Mouse (Mus musculus) neural tube, embryonic 11.5 days (tissue): ENCODE data around the gene Adam22. TPM values are rescaled to one million over a fixed set of nuclear protein-coding genes. Genes with fewer than 3 reads are reported as not detected.

Experiments used
- ATAC-seq: fragments of 200-750 bp; cut with Nextera tagmentation; 2 replicates; pipeline ENCODE4 v1.8.0; 2017; ENCODE audit warnings: moderate number of reproducible peaks, mild to moderate bottlenecking, moderate TSS enrichment, moderate library complexity; ENCODE audit not compliant: insufficient read depth, low FRiP score, low TSS enrichment
- DNase-seq: peaks from one replicate; pipeline ENCODE4 v3.0.0-alpha.2; 2015; ENCODE audit warnings: low spot score
- H3K27ac ChIP-seq: fragments of 300-500 bp; sonication (generic); 2 replicates; pipeline ENCODE4 v1.5.1; 2014; ENCODE audit warnings: low read depth, mild to moderate bottlenecking, low read length
- H3K27me3 ChIP-seq: fragments of 300-500 bp; sonication (generic); 2 replicates; pipeline ENCODE4 v1.6.1; 2014; ENCODE audit warnings: mild to moderate bottlenecking, low read length, mixed read lengths; ENCODE audit not compliant: control insufficient read depth, insufficient read depth
- H3K36me3 ChIP-seq: fragments of 300-500 bp; sonication (generic); 2 replicates; pipeline ENCODE4 v1.6.1; 2014; ENCODE audit warnings: mild to moderate bottlenecking, low read length, moderate library complexity, mixed read lengths; ENCODE audit not compliant: control insufficient read depth, insufficient read depth
- H3K4me1 ChIP-seq: fragments of 300-500 bp; sonication (generic); 2 replicates; pipeline ENCODE4 v1.6.1; 2014; ENCODE audit warnings: low read length, mixed read lengths; ENCODE audit not compliant: control insufficient read depth, insufficient read depth
- H3K4me2 ChIP-seq: fragments of 300-500 bp; sonication (generic); 2 replicates; pipeline ENCODE4 v1.6.1; 2014; ENCODE audit warnings: low read depth, mild to moderate bottlenecking, moderate library complexity
- H3K4me3 ChIP-seq: fragments of 300-500 bp; sonication (generic); 2 replicates; pipeline ENCODE4 v1.5.1; 2014; ENCODE audit warnings: low read depth, low read length
- H3K9ac ChIP-seq: fragments of 300-500 bp; sonication (generic); 2 replicates; pipeline ENCODE4 v1.6.1; 2014; ENCODE audit warnings: mild to moderate bottlenecking, low read length
- H3K9me3 ChIP-seq: fragments of 300-500 bp; sonication (generic); 2 replicates; pipeline ENCODE4 v1.6.1; 2016; ENCODE audit warnings: low read length; ENCODE audit not compliant: control insufficient read depth
- WGBS: fragments of 180-500 bp; shearing (Covaris S2); extraction: QIAGEN DNeasy Blood & Tissue Kit; methylation state at CpG from one replicate; pipeline ENCODE4 v1.1.7; 2014; 5-methylcytosine and 5-hydroxymethylcytosine counted together
- polyA plus RNA-seq: library from polyadenylated mRNA; unstranded; fragments of >200 nt; fragmentation: Nextera tagmentation; extraction: Ambion mirVana; gene quantifications from 2 replicates; pipeline ENCODE4 v1.2.1, GENCODE M21; 2014

The Adam22 gene
- polyA plus RNA-seq, 1 experiment from 2014 or later, result 15.9 TPM

DNA sequence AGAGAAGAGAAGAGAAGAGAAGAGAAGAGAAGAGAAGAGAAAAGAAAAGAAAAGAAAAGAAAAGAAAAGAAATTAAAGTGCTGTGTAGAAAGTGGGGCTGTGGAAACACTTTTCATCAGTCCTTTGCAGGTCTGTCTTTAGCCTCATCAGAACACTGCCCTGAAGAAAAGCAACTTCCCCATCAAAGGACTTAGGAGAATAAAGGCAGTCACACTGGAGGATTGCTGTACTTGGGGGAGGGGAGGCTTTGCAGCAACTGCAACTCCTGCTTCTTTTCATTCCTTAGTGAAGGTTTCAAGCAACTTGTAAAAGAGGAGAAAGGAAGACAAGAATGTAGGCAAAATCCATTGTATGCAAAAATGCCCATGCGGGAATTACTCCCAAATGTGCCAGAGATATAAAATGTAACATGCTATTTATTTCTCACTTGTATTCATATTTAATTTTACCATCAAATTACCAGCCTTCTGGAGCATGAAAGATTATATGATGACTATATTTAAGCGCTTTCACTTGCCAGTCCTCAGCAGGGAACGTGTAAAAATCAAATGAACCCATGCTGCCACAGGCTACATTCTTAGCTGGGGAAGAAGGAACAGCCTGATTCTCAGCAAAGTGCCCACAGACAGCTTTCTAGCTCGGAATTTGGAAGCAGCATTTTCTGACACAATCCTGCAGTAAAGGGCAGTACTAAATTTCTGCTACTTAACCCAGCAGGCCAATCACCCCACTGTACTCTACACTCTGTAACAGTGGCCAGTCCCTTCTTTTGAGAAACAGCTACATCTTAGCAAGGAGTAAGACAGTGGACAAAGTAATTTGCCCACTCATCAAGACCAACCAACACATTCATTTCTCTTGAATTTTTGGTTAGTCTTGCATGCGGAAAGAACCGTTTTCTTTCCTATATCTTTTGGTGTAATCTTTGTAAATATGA, 78.0 kb downstream of the Adam22 start:
- WGBS, result 57% methylated on average over 6 of the region's 6 CpGs
- Histone ChIP-seq H3K36me3 (no peaks in the 10 kb centered on the region), H3K9ac (no peak overlapping the region), H3K4me3 (no peak overlapping the region), H3K4me1 (peaks cover 2% of the 10 kb centered on the region; the same call in 1 of the 2 replicates), H3K27me3 (no peaks in the 10 kb centered on the region), H3K9me3 (no peaks in the 10 kb centered on the region), H3K4me2 (no peak overlapping the region), H3K27ac (no peak overlapping the region)
- no peak for DNase-seq
- ATAC-seq, result no peak

DNA sequence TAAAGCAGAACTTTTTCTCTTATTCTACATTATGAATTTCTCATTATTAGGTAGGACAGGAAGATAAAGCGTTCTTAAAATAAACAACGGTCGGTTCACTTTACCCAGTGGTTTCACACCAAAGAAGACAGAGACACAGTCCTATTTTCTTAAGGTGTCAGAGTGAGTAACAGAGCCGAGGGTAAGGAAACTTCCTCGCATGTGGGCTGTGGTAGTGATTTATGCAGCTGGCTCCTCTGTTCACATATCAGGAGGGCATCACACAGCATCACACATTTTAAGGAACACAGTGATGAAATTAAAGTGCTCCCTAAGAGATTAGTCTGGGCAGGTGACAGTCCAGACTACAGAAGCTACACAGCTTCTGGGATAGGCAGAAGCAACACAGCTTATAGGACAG, 83.8 kb downstream of the Adam22 start:
- Histone ChIP-seq H3K4me1 (no peaks in the 10 kb centered on the region), H3K4me2 (no peak overlapping the region), H3K9ac (no peak overlapping the region), H3K36me3 (no peaks in the 10 kb centered on the region), H3K27ac (no peak overlapping the region), H3K4me3 (no peak overlapping the region), H3K27me3 (no peaks in the 10 kb centered on the region), H3K9me3 (no peaks in the 10 kb centered on the region)
- ATAC-seq (no peak), DNase-seq (no peak)
- 72% methylated on average over 5 of the region's 5 CpGs for WGBS

DNA sequence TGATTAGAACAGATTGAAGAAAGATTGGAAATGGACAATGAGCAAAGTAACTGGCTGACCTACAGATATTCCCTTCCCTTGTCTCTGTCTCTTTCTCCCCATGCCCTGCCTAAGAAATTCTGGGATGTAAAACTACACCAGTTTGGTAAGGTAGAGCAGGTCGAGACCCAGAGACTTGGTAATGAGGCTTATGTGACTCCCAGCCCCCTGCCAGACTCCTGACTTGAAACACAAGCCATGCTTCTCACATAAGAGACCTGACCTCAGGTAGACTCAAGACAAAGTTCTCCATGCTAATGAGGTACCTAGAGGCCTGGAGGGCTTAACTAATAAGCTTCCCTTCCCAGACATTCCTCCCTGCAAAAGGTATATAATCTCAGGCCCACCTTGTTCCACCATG, 91.8 kb downstream of the Adam22 start:
- ATAC-seq (no peak), DNase-seq (no peak)
- Histone ChIP-seq H3K4me3 (no peak overlapping the region), H3K27me3 (no peaks in the 10 kb centered on the region), H3K9me3 (no peaks in the 10 kb centered on the region), H3K4me1 (no peaks in the 10 kb centered on the region), H3K27ac (no peak overlapping the region), H3K9ac (no peak overlapping the region), H3K4me2 (no peak overlapping the region), H3K36me3 (no peaks in the 10 kb centered on the region)
- 85% methylated on average over 1 of the region's 1 CpGs for WGBS

DNA sequence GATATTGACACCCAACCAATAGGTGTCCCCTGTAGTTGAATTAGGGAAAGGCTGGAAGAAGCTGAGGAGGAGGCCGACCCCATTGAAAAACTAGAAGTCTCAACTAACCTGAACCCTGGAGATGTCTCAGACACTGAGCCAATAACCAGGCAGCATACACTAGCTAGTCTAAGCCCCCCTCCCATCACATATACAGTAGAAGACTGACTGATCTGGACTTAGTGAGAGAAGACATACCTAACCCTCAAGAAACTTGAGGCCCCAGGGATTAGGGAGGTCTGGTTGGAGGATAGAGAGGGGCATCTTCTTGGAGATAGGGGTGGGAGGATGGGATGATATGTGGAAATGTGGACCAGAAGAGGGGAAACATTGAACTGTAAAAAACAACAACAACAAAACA, 110.6 kb downstream of the Adam22 start:
- no peaks in the 10 kb centered on the region for H3K9me3 ChIP-seq
- H3K27ac ChIP-seq, result no peak overlapping the region
- H3K4me1 ChIP-seq, result no peaks in the 10 kb centered on the region
- H3K4me3 ChIP-seq, result no peak overlapping the region
- H3K9ac ChIP-seq, result no peak overlapping the region
- DNase-seq (no peak), ATAC-seq (no peak)
- no peaks in the 10 kb centered on the region for H3K36me3 ChIP-seq
- H3K4me2 ChIP-seq, result no peak overlapping the region
- H3K27me3 ChIP-seq, result no peaks in the 10 kb centered on the region
- WGBS, result 90% methylated on average over 1 of the region's 1 CpGs

DNA sequence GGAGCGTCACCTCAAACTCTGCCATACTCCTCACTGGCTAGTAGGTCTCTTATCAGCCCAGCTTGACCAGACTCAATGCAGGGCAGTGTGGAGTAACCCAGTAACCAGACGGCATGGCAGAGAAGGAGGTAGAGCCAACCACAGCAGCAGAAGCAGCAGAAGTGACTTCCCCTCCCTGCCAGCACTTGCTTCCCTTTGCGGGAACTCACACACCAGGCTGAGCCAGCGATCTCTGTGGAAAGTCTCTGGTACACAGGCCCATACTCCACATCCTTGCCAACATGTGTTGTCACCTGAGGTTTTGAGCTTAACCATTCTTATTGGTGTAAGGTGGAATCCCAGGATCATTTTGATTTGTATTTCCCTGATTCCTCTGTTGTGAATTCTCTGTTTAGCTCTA, 111.5 kb downstream of the Adam22 start:
- H3K9me3 ChIP-seq, result no peaks in the 10 kb centered on the region
- H3K9ac ChIP-seq, result no peak overlapping the region
- no peak for DNase-seq
- no peaks in the 10 kb centered on the region for H3K36me3 ChIP-seq
- H3K4me1 ChIP-seq, result no peaks in the 10 kb centered on the region
- H3K4me2 ChIP-seq, result no peak overlapping the region
- ATAC-seq, result no peak
- WGBS, result 90% methylated on average over 4 of the region's 4 CpGs
- H3K27ac ChIP-seq, result no peak overlapping the region
- no peaks in the 10 kb centered on the region for H3K27me3 ChIP-seq
- H3K4me3 ChIP-seq, result no peak overlapping the region

DNA sequence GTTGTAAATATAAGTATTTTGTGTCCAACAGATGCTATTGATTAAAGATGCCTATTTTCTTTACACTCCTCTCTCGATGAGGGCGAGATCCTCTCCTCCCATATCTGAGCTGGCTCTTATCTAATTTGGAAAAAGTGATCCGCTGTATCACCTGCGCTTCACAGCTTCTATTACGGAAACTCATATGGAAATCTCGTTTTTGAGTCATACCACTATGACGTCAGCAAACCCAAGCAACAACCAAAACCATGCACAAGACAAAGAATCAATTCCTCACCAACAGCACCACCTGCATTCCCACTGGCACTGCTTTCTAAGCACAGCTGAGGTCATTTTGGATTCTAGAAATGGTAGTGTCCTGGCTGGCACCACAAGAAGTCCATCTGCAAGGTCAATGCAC, 123.3 kb downstream of the Adam22 start:
- Histone ChIP-seq H3K4me2 (no peak overlapping the region), H3K4me3 (no peak overlapping the region), H3K9me3 (no peaks in the 10 kb centered on the region), H3K27ac (no peak overlapping the region), H3K4me1 (no peaks in the 10 kb centered on the region), H3K36me3 (no peaks in the 10 kb centered on the region), H3K9ac (no peak overlapping the region), H3K27me3 (no peaks in the 10 kb centered on the region)
- WGBS, result 91% methylated on average over 7 of the region's 7 CpGs
- ATAC-seq (no peak), DNase-seq (no peak)

DNA sequence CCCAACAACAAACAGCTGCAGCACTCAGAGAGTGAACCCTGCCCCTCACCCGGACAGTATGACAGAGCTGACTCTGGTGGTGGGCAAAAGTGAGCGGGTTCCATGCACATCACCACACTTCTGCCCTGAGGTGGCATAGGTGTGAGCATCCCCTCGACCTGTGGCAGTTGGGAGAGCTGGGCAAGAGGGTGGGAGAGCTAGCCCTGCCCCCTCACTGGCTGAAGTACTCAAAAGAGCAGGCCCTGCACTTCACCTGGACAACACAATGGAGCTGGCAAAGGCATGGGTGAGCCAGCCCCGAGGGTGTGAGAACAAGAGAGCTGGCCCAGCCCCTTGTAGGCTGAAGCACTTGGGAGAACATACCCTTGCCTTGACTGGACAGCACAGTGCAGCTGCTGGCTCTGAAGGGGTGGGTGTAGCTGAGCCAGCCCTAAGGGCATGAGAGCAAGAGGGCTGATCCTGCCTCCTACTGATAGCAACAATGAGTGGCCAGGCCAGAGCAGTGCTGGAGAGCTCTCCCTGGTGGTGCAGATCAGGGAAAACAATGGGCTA, 124.8 kb downstream of the Adam22 start:
- Histone ChIP-seq H3K4me1 (no peaks in the 10 kb centered on the region), H3K27ac (no peak overlapping the region), H3K9ac (no peak overlapping the region), H3K4me3 (no peak overlapping the region), H3K4me2 (no peak overlapping the region), H3K36me3 (no peaks in the 10 kb centered on the region), H3K9me3 (no peaks in the 10 kb centered on the region), H3K27me3 (no peaks in the 10 kb centered on the region)
- DNase-seq (no peak), ATAC-seq (peak; percentile 31; the same call in 1 of the 2 replicates)
- 60% methylated on average over 4 of the region's 4 CpGs for WGBS

DNA sequence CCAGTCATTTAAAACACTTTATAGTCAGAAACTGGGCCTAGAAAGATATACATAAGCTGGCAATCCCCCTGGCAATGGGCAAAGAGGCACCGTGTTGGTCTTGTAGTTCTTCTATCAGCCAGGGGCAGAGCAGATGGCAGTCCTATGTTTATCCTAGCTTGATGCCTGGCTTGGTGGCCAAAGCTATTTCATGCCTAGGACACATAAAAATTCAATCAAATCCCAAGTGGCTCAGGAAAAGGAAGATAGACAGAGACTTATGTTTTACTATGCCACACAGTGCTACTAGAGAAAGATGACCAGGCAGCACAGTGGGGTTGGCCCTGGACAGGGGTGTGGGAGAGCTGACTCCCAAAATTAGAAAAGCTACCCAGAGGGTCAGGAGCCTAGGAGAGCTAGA, 125.3 kb downstream of the Adam22 start:
- no peaks in the 10 kb centered on the region for H3K9me3 ChIP-seq
- H3K27me3 ChIP-seq, result no peaks in the 10 kb centered on the region
- H3K9ac ChIP-seq, result no peak overlapping the region
- H3K4me3 ChIP-seq, result no peak overlapping the region
- ATAC-seq, result no peak
- DNase-seq, result no peak
- H3K36me3 ChIP-seq, result no peaks in the 10 kb centered on the region
- no peak overlapping the region for H3K27ac ChIP-seq
- H3K4me2 ChIP-seq, result no peak overlapping the region
- no peaks in the 10 kb centered on the region for H3K4me1 ChIP-seq
- 83% methylated on average over 1 of the region's 1 CpGs for WGBS

DNA sequence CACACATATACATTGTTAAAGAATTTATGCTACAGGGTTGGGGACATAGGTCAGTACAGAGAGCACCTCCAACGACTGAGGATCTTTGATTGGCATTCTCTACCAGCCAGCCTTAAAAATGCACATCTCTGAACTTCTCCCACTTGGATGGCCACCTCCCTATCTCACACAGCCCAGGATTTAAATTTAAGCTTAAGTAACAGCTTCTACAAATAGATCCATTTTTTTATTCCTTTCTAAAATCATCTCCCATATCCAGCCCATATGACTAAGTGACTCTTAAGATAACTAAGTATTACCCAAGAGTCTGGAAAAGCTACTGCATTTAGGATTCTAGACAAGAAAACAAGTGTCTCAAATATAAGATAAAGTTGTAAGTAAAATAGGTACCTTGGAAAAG, 140.9 kb downstream of the Adam22 start:
- Histone ChIP-seq H3K9me3 (no peaks in the 10 kb centered on the region), H3K4me3 (no peak overlapping the region), H3K36me3 (no peaks in the 10 kb centered on the region), H3K27me3 (no peaks in the 10 kb centered on the region), H3K27ac (no peak overlapping the region), H3K9ac (no peak overlapping the region), H3K4me2 (no peak overlapping the region), H3K4me1 (no peaks in the 10 kb centered on the region)
- 78% methylated on average over 1 of the region's 1 CpGs for WGBS
- no peak for DNase-seq
- ATAC-seq, result no peak
